26 mouse cellular contexts compared by ENCODE assay signal in genomic region chr5:72852301-72852995, GRCm38 (mm10). TPM values are rescaled to one million over a fixed set of nuclear protein-coding genes. Genes with fewer than 3 reads are reported as not detected.
A peak's percentile ranks its signal among the peaks of the same experiment; 100 is the strongest.
DNase-seq lines count a peak whose midpoint lies in the region; ATAC-seq and TF ChIP-seq lines count a peak whose summit lies in the region.
"Had no signal": no experiment of that assay in that cellular context is flagged by ENCODE, and none has a peak within 500 bp of the region (broad histone marks: within the 10 kb centered on the region; RNA-seq: fewer than 3 reads in every experiment).

No protein-coding gene starts in this region.

- H3K79me2 ChIP-seq in CH12.LX (replicated peaks; ENCODE audit: control insufficient read depth, extremely low read depth, insufficient read depth, poor library complexity, severe bottlenecking) (no peaks in the 10 kb centered on the region; the same call in 1 of the 2 replicates), myocyte (ENCODE audit: control insufficient read depth, insufficient read depth) (no peaks in the 10 kb centered on the region)

- H3K27ac ChIP-seq in liver, postnatal 0 days (ENCODE audit: low read depth) = 0 out of 2 replicates have a peak overlapping the region, but pooled peaks have one; percentile 57
- H3K27ac ChIP-seq in CH12.LX (ENCODE audit: insufficient read depth, low read depth) = peak overlapping the region; percentile 6; the same call in 1 of the 2 replicates
- peak overlapping the region; percentile 71 for H3K27ac ChIP-seq in bone marrow, adult 2 months (ENCODE audit: control insufficient read depth, insufficient read depth, low read depth, low read length, poor library complexity)
- H3K27ac ChIP-seq: forebrain, embryonic 12.5 days; heart, embryonic 13.5 days; hindbrain, embryonic 10.5 days; hindbrain, embryonic 15.5 days; kidney, embryonic 15.5 days; midbrain, embryonic 10.5 days; neural tube, embryonic 13.5 days had no signal

- no peak for TF ChIP-seq RAD21 in CH12.LX (IDR thresholded peaks at IDR 0.05; ENCODE audit: low read depth, low read length)

- H3K9ac ChIP-seq in liver, postnatal 0 days (replicated peaks) = no peak overlapping the region
- no peak overlapping the region for H3K9ac ChIP-seq in CH12.LX (ENCODE audit: insufficient read depth, low read depth)
- H3K9ac ChIP-seq: forebrain, embryonic 12.5 days; heart, embryonic 13.5 days; hindbrain, embryonic 15.5 days; kidney, embryonic 15.5 days; neural tube, embryonic 13.5 days had no signal

- no peak for TF ChIP-seq POLR2A in CH12.LX (IDR thresholded peaks at IDR 0.05; ENCODE audit: low read depth, low read length)
- TF ChIP-seq POLR2A in bone marrow, adult 2 months (IDR thresholded peaks at IDR 0.05; ENCODE audit: borderline replicate concordance, control insufficient read depth, low read depth, low read length) = no peak
- TF ChIP-seq POLR2A in myocyte (IDR thresholded peaks at IDR 0.05; ENCODE audit: insufficient read length, low read depth) = no peak

- no peak for DNase-seq in liver, postnatal 0 days
- no peak for DNase-seq in liver
- DNase-seq in CH12.LX (ENCODE audit: extremely low read depth) = no peak
- DNase-seq in left cerebral cortex, adult 8-10 months (ENCODE audit: low spot score in 2 of 2) = no peak
- no peak for DNase-seq in cerebellum, adult 9-11 months
- DNase-seq: adrenal gland, postnatal 10 days; cerebellum, adult 11-12 months; cerebellum, postnatal 14 days; gastrocnemius, postnatal 10 days; heart, postnatal 10 days; kidney, adult 18-20 months; kidney, postnatal 4 days; right cerebral cortex, postnatal 4 days; thymus, postnatal 4 days had no signal

- H3K4me1 ChIP-seq in liver, postnatal 0 days (ENCODE audit: insufficient read depth) = peaks cover 55% of the 10 kb centered on the region
- H3K4me1 ChIP-seq in CH12.LX (ENCODE audit: control insufficient read depth in 1 of 2, insufficient read depth in 2 of 2) = peaks cover 33 to 100% of the 10 kb centered on the region in 2 experiments
- peaks cover 17% of the 10 kb centered on the region for H3K4me1 ChIP-seq in bone marrow, adult 2 months (ENCODE audit: control insufficient read depth, insufficient read depth, low read length)

- 54% methylated on average over 7 of the region's 7 CpGs for WGBS in liver, postnatal 0 days (ENCODE audit: insufficient replicate concordance)
- WGBS in bone marrow, adult 2 months = 35% methylated on average over 7 of the region's 7 CpGs

- H3K9me3 ChIP-seq in liver, postnatal 0 days (ENCODE audit: low read length) = no peaks in the 10 kb centered on the region
- H3K9me3 ChIP-seq in CH12.LX (replicated peaks; ENCODE audit: low read length) = no peaks in the 10 kb centered on the region
- H3K9me3 ChIP-seq: forebrain, embryonic 12.5 days; heart, embryonic 13.5 days; hindbrain, embryonic 10.5 days; hindbrain, embryonic 15.5 days; kidney, embryonic 15.5 days; midbrain, embryonic 10.5 days; neural tube, embryonic 13.5 days had no signal

- in situ Hi-C loops in CH12.LX (cut with MboI; ENCODE audit: low pct_ligation_motif_present, low pct_unique_long_range_greater_than_20kb, low sequenced_read_pairs) = no loop called here

- no peak for TF ChIP-seq CTCF in liver, postnatal 0 days (IDR thresholded peaks at IDR 0.05; ENCODE audit: low read depth)
- TF ChIP-seq CTCF in CH12.LX (conservative IDR thresholded peaks at IDR 0.05 in 1 of 2, IDR thresholded peaks at IDR 0.05 in 1 of 2; ENCODE audit: low read depth in 2 of 2, low read length in 2 of 2) = no peak
- TF ChIP-seq CTCF in bone marrow, adult 2 months (IDR thresholded peaks at IDR 0.05; ENCODE audit: control insufficient read depth, insufficient read depth, low read length) = no peak

- H3K27me3 ChIP-seq in liver, postnatal 0 days (ENCODE audit: insufficient read depth, low read length) = no peaks in the 10 kb centered on the region
- H3K27me3 ChIP-seq in CH12.LX (replicated peaks) (no peaks in the 10 kb centered on the region), myocyte (ENCODE audit: control insufficient read depth, insufficient read depth, insufficient read length) (no peaks in the 10 kb centered on the region)
- H3K27me3 ChIP-seq: forebrain, embryonic 12.5 days; heart, embryonic 13.5 days; hindbrain, embryonic 15.5 days; kidney, embryonic 15.5 days; neural tube, embryonic 13.5 days; Patski had no signal

- no peak overlapping the region for H3K4me3 ChIP-seq in liver, postnatal 0 days (ENCODE audit: low read depth, low read length)
- H3K4me3 ChIP-seq in CH12.LX (replicated peaks in 1 of 3; ENCODE audit: low read depth in 2 of 3, low read length in 2 of 3, poor library complexity in 1 of 3) = peak overlapping the region in 1 of 3 experiments; percentile 25
- H3K4me3 ChIP-seq in bone marrow, adult 2 months (replicated peaks; ENCODE audit: control insufficient read depth, low read depth, low read length) = no peak overlapping the region
- H3K4me3 ChIP-seq in myocyte = no peak overlapping the region
- H3K4me3 ChIP-seq: erythroblast, embryonic 14.5 days; forebrain, embryonic 12.5 days; heart, embryonic 13.5 days; hindbrain, embryonic 10.5 days; hindbrain, embryonic 15.5 days; kidney, embryonic 15.5 days; midbrain, embryonic 10.5 days; neural tube, embryonic 13.5 days had no signal

- TF ChIP-seq EP300 in liver, postnatal 0 days (IDR thresholded peaks at IDR 0.05; ENCODE audit: low read depth) = no peak
- no peak for TF ChIP-seq EP300 in CH12.LX (IDR thresholded peaks at IDR 0.05; ENCODE audit: low read length)

- no peaks in the 10 kb centered on the region for H3K36me3 ChIP-seq in liver, postnatal 0 days (replicated peaks; ENCODE audit: insufficient read depth, low read length)
- H3K36me3 ChIP-seq in CH12.LX (replicated peaks in 1 of 2; ENCODE audit: control insufficient read depth in 1 of 2, insufficient read depth in 1 of 2, low read length in 1 of 2) (peaks cover 0 to 34% of the 10 kb centered on the region in 2 experiments), myocyte (ENCODE audit: control insufficient read depth, insufficient read depth) (no peaks in the 10 kb centered on the region)
- H3K36me3 ChIP-seq: forebrain, embryonic 12.5 days; heart, embryonic 13.5 days; hindbrain, embryonic 10.5 days; hindbrain, embryonic 15.5 days; kidney, embryonic 15.5 days; midbrain, embryonic 10.5 days; neural tube, embryonic 13.5 days had no signal

- no peak overlapping the region for H3ac ChIP-seq in myocyte (ENCODE audit: control insufficient read depth, insufficient read length)

- dilution Hi-C loops in CH12.LX (cut with MboI; ENCODE audit: extremely low pct_ligation_motif_present, extremely low pct_unique_long_range_greater_than_20kb, low sequenced_read_pairs) = no loop called here

- H3K4me2 ChIP-seq in liver, postnatal 0 days (ENCODE audit: low read depth, low read length) = no peak overlapping the region
- H3K4me2 ChIP-seq in CH12.LX (ENCODE audit: insufficient read depth, low read depth, poor library complexity, severe bottlenecking) (no peak overlapping the region), myocyte (ENCODE audit: low read depth) (peak overlapping the region; percentile 26)
- H3K4me2 ChIP-seq: forebrain, embryonic 12.5 days; heart, embryonic 13.5 days; hindbrain, embryonic 15.5 days; kidney, embryonic 15.5 days; neural tube, embryonic 13.5 days had no signal

- ATAC-seq in liver, postnatal 0 days = no peak
- ATAC-seq: inflammation-experienced regulatory T-cells, adult 6 months; Patski had no signal

TF ChIP-seq in CH12.LX, 34 proteins besides CTCF, POLR2A, EP300 and RAD21:
- TF ChIP-seq MEF2A (IDR thresholded peaks at IDR 0.05; ENCODE audit: borderline replicate concordance, low read depth, low read length) (no peak), ZNF384 (IDR thresholded peaks at IDR 0.05; ENCODE audit: low read depth, low read length) (peak; percentile 66)
TF ChIP-seq in CH12.LX: peak in this region for 1.

TF ChIP-seq in myocyte, 11 proteins besides CTCF, POLR2A, EP300 and RAD21:
- TF ChIP-seq TCF12 (IDR thresholded peaks at IDR 0.05; ENCODE audit: insufficient read depth, poor library complexity, severe bottlenecking) = no peak

RNA-seq across cellular contexts. Expression of gene Tec, which starts 15.8 kb away (rescaled TPM):
- polyA plus RNA-seq in liver, postnatal 0 days (2015; fragmentation: Nextera tagmentation; extraction: Ambion mirVana) = 7.5 and 9.2 TPM in 2 replicates
- 7.9 and 11.4 TPM in 2 replicates for total RNA-seq in CH12.LX (2012; rRNA removed)
- 20.1 and 21.5 TPM in 2 replicates for total RNA-seq in CH12.LX (2014; rRNA removed)
- polyA plus RNA-seq in CH12.LX (2012; ENCODE audit: insufficient read length, low read depth) = 25.6 and 25.9 TPM in 2 replicates
- 16.8 and 39.4 TPM in 2 replicates for polyA plus RNA-seq in bone marrow, adult 2 months (2011; ENCODE audit: insufficient read depth, insufficient read length, low replicate concordance, missing spikeins)
- 1.5 TPM for polyA plus RNA-seq in myocyte (2012; fragmentation: generic; extraction: Trizol)
- 1 to 10 TPM; 2.4 to 6.6 (median 3.9) TPM for total RNA-seq in left cerebral cortex, adult 8-10 months (2022)
- polyA plus RNA-seq: erythroblast, embryonic 14.5 days had no signal

Comparison
In these comparisons a context has a peak if more than half of its experiments do, and no peak if none do; other contexts are left out.
1. H3K27ac ChIP-seq: peak in every context shown above with its lines; median percentile 71 in bone marrow, adult 2 months; 57 in liver, postnatal 0 days; 6 in CH12.LX.